Mouse (Mus musculus) olfactory bulb, adult 2 months (tissue): ENCODE results near the gene Rnf144b.

Experiments used
- CTCF ChIP-seq: fragments of 200-500 bp; IDR thresholded peaks from 2 replicates; pipeline ENCODE4 v1.5.1; 2012; ENCODE audit warnings: low read depth, mild to moderate bottlenecking, low read length, moderate library complexity; ENCODE audit not compliant: insufficient read depth
- POLR2A ChIP-seq: fragments of 200-500 bp; IDR thresholded peaks from 2 replicates; pipeline ENCODE4 v1.6.1; 2012; ENCODE audit warnings: mild to moderate bottlenecking, low read depth, low read length, moderate library complexity; ENCODE audit not compliant: insufficient read depth

DNA sequence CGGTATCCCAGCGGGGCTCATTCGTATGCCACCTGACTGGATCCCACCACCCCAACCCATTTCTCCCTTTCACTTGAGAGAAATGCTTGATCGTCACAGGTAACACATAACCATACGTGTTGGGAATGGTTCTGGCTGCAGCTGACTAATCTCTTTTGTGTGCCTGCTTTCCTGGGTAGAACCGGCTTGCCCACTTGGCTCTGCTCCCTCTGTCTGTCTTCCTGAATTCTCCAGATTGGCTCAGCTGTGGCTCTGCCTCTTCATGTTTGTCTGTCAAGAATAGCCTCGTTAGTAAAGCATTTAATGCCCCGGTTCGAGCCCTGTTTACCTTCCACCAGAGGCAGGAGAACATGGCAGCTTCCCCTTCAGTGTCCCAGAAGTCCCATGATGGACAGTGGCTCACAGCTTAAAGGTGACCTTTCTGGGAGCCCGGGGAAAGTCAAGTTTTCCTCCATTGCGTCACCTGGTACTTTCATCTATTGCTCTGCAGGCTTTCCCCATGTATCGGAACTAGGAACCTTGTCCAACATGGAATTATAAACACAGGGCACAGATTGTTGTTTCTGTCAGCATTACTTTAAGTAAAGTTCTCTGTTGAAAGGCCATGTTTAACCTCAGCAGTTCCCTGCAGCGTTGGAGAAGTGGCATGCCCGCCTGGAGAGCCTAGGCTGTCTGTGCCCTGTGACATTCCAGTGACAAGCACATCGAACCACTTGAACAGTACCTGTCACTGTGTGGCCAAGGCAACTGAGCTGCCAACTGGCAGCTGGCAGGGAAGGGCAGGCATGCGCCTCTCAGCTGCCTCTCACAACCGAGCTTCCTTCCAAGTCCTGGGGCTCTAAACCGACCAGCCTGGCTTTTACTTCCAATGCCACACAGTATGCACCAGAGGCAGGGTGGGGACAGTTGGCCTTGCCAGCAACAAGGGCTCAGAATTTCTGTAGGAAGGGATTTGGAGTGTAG is 101.4 kb downstream of the Rnf144b start:
- TF ChIP-seq CTCF (no peak), POLR2A (no peak)
